Mouse (Mus musculus) liver, adult 2 months (tissue): ENCODE results near the gene Pros1.

Experiments used
- CTCF ChIP-seq: fragments of 200-500 bp; IDR thresholded peaks from 2 replicates; pipeline ENCODE4 v1.5.1; 2011; ENCODE audit warnings: low read depth, low read length, control low read depth
- POLR2A ChIP-seq: fragments of 200-500 bp; IDR thresholded peaks from 2 replicates; pipeline ENCODE4 v1.6.1; 2011; ENCODE audit warnings: low read length, control low read depth; ENCODE audit not compliant: insufficient read depth; ENCODE audit errors: extremely low read depth

GRCm38 (mm10) chr16:62874065-62874464, 20.0 kb downstream of the Pros1 start:
- no peak for TF ChIP-seq CTCF
- TF ChIP-seq POLR2A = no peak
